Mouse (Mus musculus) kidney, embryonic 14.5 days (tissue): ENCODE measurements around the gene Gtf2a2. TPM values are rescaled to one million over a fixed set of nuclear protein-coding genes. Genes with fewer than 3 reads are reported as not detected.
A peak's percentile ranks its signal among the peaks of the same experiment; 100 is the strongest.

ENCODE experiments used
- ATAC-seq: fragments of 200-750 bp; cut with Nextera tagmentation; 2 replicates; pipeline ENCODE4 v1.8.0; 2017; ENCODE audit warnings: moderate number of reproducible peaks, mild to moderate bottlenecking, moderate TSS enrichment, moderate library complexity; ENCODE audit not compliant: low FRiP score, low TSS enrichment
- H3K27ac ChIP-seq: fragments of 300-500 bp; sonication (generic); 2 replicates; pipeline ENCODE4 v1.5.1; 2014; ENCODE audit warnings: low read depth, mild to moderate bottlenecking, low read length, moderate library complexity, mixed read lengths
- H3K27me3 ChIP-seq: fragments of 300-500 bp; sonication (generic); 2 replicates; pipeline ENCODE4 v1.6.1; 2014; ENCODE audit warnings: mild to moderate bottlenecking, low read length; ENCODE audit not compliant: control insufficient read depth, insufficient read depth
- H3K36me3 ChIP-seq: fragments of 300-500 bp; sonication (generic); 2 replicates; pipeline ENCODE4 v1.6.1; 2014; ENCODE audit warnings: low read length, mixed read lengths; ENCODE audit not compliant: control insufficient read depth, insufficient read depth
- H3K4me1 ChIP-seq: fragments of 300-500 bp; sonication (generic); 2 replicates; pipeline ENCODE4 v1.6.1; 2014; ENCODE audit warnings: low read length, mixed read lengths; ENCODE audit not compliant: control insufficient read depth, insufficient read depth
- H3K4me2 ChIP-seq: fragments of 300-500 bp; sonication (generic); replicated peaks from 2 replicates; pipeline ENCODE4 v1.6.1; 2014; ENCODE audit warnings: low read depth, mild to moderate bottlenecking, low read length
- H3K4me3 ChIP-seq: fragments of 300-500 bp; sonication (generic); 2 replicates; pipeline ENCODE4 v1.5.1; 2014; ENCODE audit warnings: mild to moderate bottlenecking, low read length
- H3K9ac ChIP-seq: fragments of 300-500 bp; sonication (generic); 2 replicates; pipeline ENCODE4 v1.6.1; 2014; ENCODE audit warnings: low read depth, mild to moderate bottlenecking, low read length, moderate library complexity
- H3K9me3 ChIP-seq: fragments of 300-500 bp; sonication (generic); 2 replicates; pipeline ENCODE4 v1.6.1; 2016; ENCODE audit warnings: low read length; ENCODE audit not compliant: control insufficient read depth
- WGBS: fragments of 180-500 bp; shearing (Covaris S2); extraction: QIAGEN DNeasy Blood & Tissue Kit; methylation state at CpG from one replicate; pipeline ENCODE4 v1.1.7; 2014; 5-methylcytosine and 5-hydroxymethylcytosine counted together
- polyA plus RNA-seq: library from polyadenylated mRNA; unstranded; fragments of >200 nt; fragmentation: Nextera tagmentation; extraction: Ambion mirVana; gene quantifications from 2 replicates; pipeline ENCODE4 v1.2.1, GENCODE M21; 2014

Gtf2a2 gene
- 214 and 254 TPM in 2 replicates for polyA plus RNA-seq

DNA sequence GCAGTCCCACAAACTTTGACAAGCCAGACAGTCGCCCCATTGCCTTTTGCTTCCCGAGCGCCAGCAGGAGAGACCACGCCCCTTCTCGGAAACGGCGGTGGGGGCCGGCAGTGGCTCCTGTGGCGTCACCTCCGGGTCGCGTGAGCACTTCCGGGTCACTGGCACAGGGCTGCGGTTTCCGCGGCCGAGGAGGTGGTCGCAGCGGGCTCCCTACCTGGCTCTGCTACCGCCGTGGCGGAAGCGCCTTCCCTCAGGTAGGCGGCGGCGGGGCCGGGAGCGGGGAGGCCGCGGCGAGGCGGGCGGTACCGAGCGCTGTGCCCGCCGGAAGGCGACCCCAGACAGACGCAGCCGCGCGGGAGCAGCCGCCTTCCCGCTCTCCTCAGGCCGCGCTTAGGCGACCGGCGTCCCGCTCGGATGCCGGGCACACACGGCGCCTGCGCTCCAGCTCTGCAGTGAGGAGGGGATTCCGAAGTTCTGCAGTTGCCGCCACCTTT, at the start of gene Gtf2a2:
Gene Gtf2a2, plus strand, starts transcription at position 143 of the 494 bp plus-strand sequence.
- peak; percentile 98 for ATAC-seq
- Histone ChIP-seq H3K4me3 (peak within 1 kb of the TSS; percentile 93), H3K4me2 (peak within 1 kb of the TSS; percentile 84), H3K27me3 (no peaks in the 10 kb centered on the region), H3K9me3 (no peaks in the 10 kb centered on the region), H3K4me1 (peaks cover 13% of the 10 kb centered on the region), H3K36me3 (peaks cover 42% of the 10 kb centered on the region), H3K9ac (peak within 1 kb of the TSS; percentile 96), H3K27ac (peak within 1 kb of the TSS; percentile 94)
- WGBS = under 1% methylated on average over 51 of the region's 57 CpGs

- no peak for ATAC-seq
- peaks cover 4% of the 10 kb centered on the region; the same call in 1 of the 2 replicates for H3K9me3 ChIP-seq
- 83% methylated on average over 3 of the region's 3 CpGs for WGBS
- H3K36me3 ChIP-seq = no peaks in the 10 kb centered on the region
- no peak overlapping the region for H3K27ac ChIP-seq
- no peak overlapping the region for H3K9ac ChIP-seq
- no peaks in the 10 kb centered on the region for H3K4me1 ChIP-seq
- H3K27me3 ChIP-seq = no peaks in the 10 kb centered on the region
- no peak overlapping the region for H3K4me3 ChIP-seq
- H3K4me2 ChIP-seq = no peak overlapping the region
Observed at GRCm38 (mm10) chr9:69964370-69964769, 48.0 kb upstream of the Gtf2a2 start.

DNA sequence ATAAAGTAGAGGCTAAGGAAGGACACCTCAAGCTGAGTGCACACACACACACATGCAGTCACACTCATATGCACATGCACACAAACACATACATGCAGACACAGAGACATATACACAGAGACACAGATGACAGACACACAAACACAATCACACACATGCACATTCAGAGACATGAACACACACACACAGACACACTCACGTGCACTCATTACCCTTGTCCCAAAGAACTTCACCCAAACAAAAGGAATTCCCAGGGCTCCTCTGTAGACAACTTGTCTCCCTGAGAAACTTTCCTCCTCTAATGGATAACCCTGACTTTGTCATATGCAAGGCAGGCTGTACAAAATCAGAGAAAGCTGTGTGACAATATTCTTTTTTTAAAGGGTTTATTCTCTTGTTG, 26.8 kb upstream of the Gtf2a2 start:
- ATAC-seq = no peak
- no peaks in the 10 kb centered on the region for H3K27me3 ChIP-seq
- no peak overlapping the region for H3K27ac ChIP-seq
- no peak overlapping the region for H3K4me2 ChIP-seq
- WGBS = 77% methylated on average over 1 of the region's 1 CpGs
- H3K4me3 ChIP-seq = no peak overlapping the region
- no peak overlapping the region for H3K9ac ChIP-seq
- no peaks in the 10 kb centered on the region for H3K36me3 ChIP-seq
- peaks cover 2% of the 10 kb centered on the region; the same call in 1 of the 2 replicates for H3K4me1 ChIP-seq
- no peaks in the 10 kb centered on the region for H3K9me3 ChIP-seq

- no peak overlapping the region for H3K4me3 ChIP-seq
- no peak overlapping the region for H3K9ac ChIP-seq
- H3K27me3 ChIP-seq = no peaks in the 10 kb centered on the region
- no peak overlapping the region for H3K27ac ChIP-seq
- peaks cover 4% of the 10 kb centered on the region; the same call in 1 of the 2 replicates for H3K4me1 ChIP-seq
- no peak for ATAC-seq
- 74% methylated on average over 10 of the region's 10 CpGs for WGBS
- 0 out of 2 replicates have a peak, but pooled peaks cover 2% of the 10 kb centered on the region for H3K36me3 ChIP-seq
- H3K4me2 ChIP-seq = no peak overlapping the region
- H3K9me3 ChIP-seq = no peaks in the 10 kb centered on the region
Observed at GRCm38 (mm10) chr9:69986063-69986462, 26.3 kb upstream of the Gtf2a2 start.

GRCm38 (mm10) chr9:69986571-69986970, 25.8 kb upstream of the Gtf2a2 start:
- peaks cover 6% of the 10 kb centered on the region; the same call in 1 of the 2 replicates for H3K4me1 ChIP-seq
- H3K9ac ChIP-seq = no peak overlapping the region
- H3K9me3 ChIP-seq = no peaks in the 10 kb centered on the region
- WGBS = 86% methylated on average over 5 of the region's 5 CpGs
- no peaks in the 10 kb centered on the region for H3K27me3 ChIP-seq
- H3K4me3 ChIP-seq = no peak overlapping the region
- no peak overlapping the region for H3K4me2 ChIP-seq
- ATAC-seq = no peak
- H3K27ac ChIP-seq = no peak overlapping the region
- H3K36me3 ChIP-seq = 0 out of 2 replicates have a peak, but pooled peaks cover 5% of the 10 kb centered on the region

DNA sequence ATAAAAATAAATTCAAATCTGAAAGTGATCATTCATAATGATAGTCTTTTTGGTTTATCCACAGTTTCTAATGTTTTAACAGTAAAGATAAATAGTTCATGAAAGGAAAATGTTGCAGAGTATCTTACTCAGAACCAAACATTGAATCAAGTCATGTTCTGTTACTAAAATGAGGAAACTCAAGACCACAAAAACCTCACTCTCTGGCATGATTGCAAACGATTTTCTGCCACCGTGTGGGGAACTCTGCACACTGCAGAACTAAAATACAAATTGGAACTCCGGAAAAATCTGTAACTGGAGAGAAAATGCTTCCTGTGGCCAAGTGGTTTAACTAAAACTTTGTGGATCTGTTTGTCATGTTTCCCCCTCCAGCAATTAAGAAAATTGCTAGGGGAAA, 24.8 kb upstream of the Gtf2a2 start:
- no peak for ATAC-seq
- under 1% methylated on average over 3 of the region's 3 CpGs for WGBS
- no peak overlapping the region for H3K27ac ChIP-seq
- no peaks in the 10 kb centered on the region for H3K27me3 ChIP-seq
- no peak overlapping the region for H3K4me3 ChIP-seq
- H3K36me3 ChIP-seq = peaks cover 11% of the 10 kb centered on the region; the same call in 1 of the 2 replicates
- peaks cover 13% of the 10 kb centered on the region for H3K4me1 ChIP-seq
- no peaks in the 10 kb centered on the region for H3K9me3 ChIP-seq
- H3K4me2 ChIP-seq = no peak overlapping the region
- no peak overlapping the region for H3K9ac ChIP-seq

DNA sequence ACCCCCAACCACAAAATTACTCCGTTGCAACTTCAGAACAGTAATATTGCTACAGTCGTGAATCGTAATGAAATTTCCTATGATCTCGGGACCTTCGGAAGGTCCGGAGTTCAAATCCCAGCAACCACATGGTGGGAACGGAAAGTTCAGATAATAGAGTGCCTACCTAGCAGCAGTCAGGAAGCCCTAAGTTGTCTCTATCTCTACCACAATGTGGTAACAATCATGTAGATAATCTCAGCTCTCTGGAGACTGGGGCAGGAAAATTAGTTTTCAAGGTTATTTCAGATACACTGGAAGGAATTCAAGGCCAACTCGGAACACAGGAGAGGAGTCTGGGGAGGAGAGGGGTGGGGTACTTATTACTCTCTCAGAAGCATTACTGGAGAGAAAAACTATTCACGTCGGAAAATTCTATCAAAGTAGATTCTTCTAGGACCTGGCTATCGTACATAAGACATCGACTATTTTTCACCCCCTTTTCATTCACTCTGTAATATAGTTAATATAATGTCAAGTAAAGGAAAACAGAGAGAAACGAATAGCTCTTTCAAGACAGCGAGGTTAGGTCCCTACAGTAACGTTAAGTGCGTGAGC, 23.5 kb upstream of the Gtf2a2 start:
- Histone ChIP-seq H3K36me3 (peaks cover 11% of the 10 kb centered on the region; the same call in 1 of the 2 replicates), H3K4me2 (peak overlapping the region; percentile 56), H3K4me1 (peaks cover 13% of the 10 kb centered on the region), H3K27ac (no peak overlapping the region; the same call in 1 of the 2 replicates), H3K9me3 (no peaks in the 10 kb centered on the region), H3K27me3 (no peaks in the 10 kb centered on the region), H3K4me3 (peak overlapping the region; percentile 95), H3K9ac (peak overlapping the region; percentile 97; the same call in 1 of the 2 replicates)
- ATAC-seq = 0 out of 2 replicates have a peak, but pooled peaks have one; percentile 10
- 39% methylated on average over 16 of the region's 16 CpGs for WGBS

DNA sequence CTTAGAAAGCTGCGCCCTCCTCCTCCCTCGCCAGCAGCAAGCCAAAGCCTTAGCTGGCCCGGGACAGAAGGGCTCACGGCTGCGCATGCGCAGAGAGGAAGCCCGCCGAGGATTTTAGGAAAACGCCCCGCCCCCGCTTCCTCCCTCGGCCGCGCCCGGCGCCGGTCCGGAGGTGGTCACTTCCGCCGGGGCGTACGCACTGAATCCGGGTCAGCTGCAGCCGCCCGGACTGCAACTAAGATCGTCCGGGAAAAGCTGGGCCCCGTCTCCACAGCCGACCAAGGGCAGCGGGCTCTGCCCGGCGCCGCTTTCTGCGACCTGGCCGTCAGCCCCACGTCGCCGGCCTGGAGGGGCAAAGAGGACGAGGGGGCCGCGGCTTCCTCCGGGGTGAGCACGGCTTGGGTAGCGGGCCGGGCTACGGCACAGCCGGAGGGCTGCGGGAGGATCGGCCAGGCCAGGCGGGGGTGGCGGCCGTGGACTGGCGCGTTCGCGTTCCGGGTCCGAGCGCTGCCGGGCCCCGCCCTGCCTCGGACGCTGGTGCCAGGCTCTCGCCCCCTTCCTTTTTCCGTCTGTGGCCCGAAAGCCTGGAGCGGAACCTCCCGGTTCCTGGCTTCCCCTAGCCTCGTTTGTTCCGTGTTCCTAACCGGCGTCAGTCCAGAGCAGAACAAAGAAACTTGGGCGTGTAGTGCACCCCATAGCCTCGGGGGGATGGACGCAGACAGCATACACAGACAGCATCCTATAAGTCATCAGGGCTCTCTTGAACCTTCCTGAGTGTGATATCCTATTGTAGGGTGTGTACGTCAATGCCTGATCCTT, 22.8 kb upstream of the Gtf2a2 start, which contains the start of gene Bnip2:
Gene Bnip2, plus strand, starts transcription at position 164 of the 819 bp plus-strand sequence.
- peaks cover 13% of the 10 kb centered on the region for H3K4me1 ChIP-seq
- peaks cover 11% of the 10 kb centered on the region; the same call in 1 of the 2 replicates for H3K36me3 ChIP-seq
- under 1% methylated on average over 76 of the region's 76 CpGs for WGBS
- H3K27ac ChIP-seq = peak within 1 kb of the TSS; percentile 95
- peak; percentile 96 for ATAC-seq
- H3K9ac ChIP-seq = peak within 1 kb of the TSS; percentile 97
- H3K4me2 ChIP-seq = peak within 1 kb of the TSS; percentile 56
- H3K4me3 ChIP-seq = peak within 1 kb of the TSS; percentile 95
- no peaks in the 10 kb centered on the region for H3K27me3 ChIP-seq
- H3K9me3 ChIP-seq = no peaks in the 10 kb centered on the region
